8 mouse cellular contexts compared by ENCODE assay signal in genomic region chr5:136961983-136962461, GRCm38 (mm10). TPM values are rescaled to one million over a fixed set of nuclear protein-coding genes. Genes with fewer than 3 reads are reported as not detected.
DNase-seq lines count a peak whose midpoint lies in the region; ATAC-seq lines count a peak whose summit lies in the region.

No protein-coding gene starts in this region.

- 2% methylated on average over 20 of the region's 20 CpGs for WGBS in hindbrain, embryonic 13.5 days

- no peaks in the 10 kb centered on the region for H3K27me3 ChIP-seq in hindbrain, embryonic 13.5 days

- peaks cover 30% of the 10 kb centered on the region for H3K4me1 ChIP-seq in hindbrain, embryonic 13.5 days (replicated peaks)

- no peaks in the 10 kb centered on the region for H3K9me3 ChIP-seq in hindbrain, embryonic 13.5 days

- peak; percentile 93 for ATAC-seq in hindbrain, embryonic 13.5 days (ENCODE audit: low FRiP score)

- peak overlapping the region; percentile 93 for H3K27ac ChIP-seq in hindbrain, embryonic 13.5 days

- peak overlapping the region; percentile 82 for H3K4me2 ChIP-seq in hindbrain, embryonic 13.5 days

- peak; percentile 93 for DNase-seq in NIH3T3 (ENCODE audit: low read depth)
- DNase-seq in cerebellum, postnatal 10 days = peak; percentile 94 to 95
- DNase-seq in frontal cortex, postnatal 14 days (ENCODE audit: low spot score in 2 of 2) = peak; percentile 84
- DNase-seq in layer of hippocampus, postnatal 25 days (ENCODE audit: extremely low spot score in 1 of 2, low spot score in 1 of 2) = peak; percentile 72 to 92
- DNase-seq in lung, postnatal 25 days (ENCODE audit: low spot score) = peak; percentile 93
- peak; percentile 91 for DNase-seq in retina, embryonic 14.5 days (ENCODE audit: low spot score)
- DNase-seq in thymus, postnatal 4 days = peak; percentile 91

- peak overlapping the region; percentile 86 for H3K9ac ChIP-seq in hindbrain, embryonic 13.5 days

- H3K36me3 ChIP-seq in hindbrain, embryonic 13.5 days = peaks cover 50% of the 10 kb centered on the region

- peak overlapping the region; percentile 68 for H3K4me3 ChIP-seq in hindbrain, embryonic 13.5 days

RNA-seq across cellular contexts. Expression of gene Cldn15, which starts 4.4 kb away (rescaled TPM):
- polyA plus RNA-seq in hindbrain, embryonic 13.5 days (2015; fragmentation: Nextera tagmentation; extraction: Ambion mirVana) = 0.21 and 0.35 TPM in 2 replicates
- total RNA-seq in layer of hippocampus, postnatal 25 days (2021) = under 1 TPM; 0.15 to 0.26 TPM

RNA-seq across cellular contexts. Expression of gene Fis1, which starts 8.9 kb away (rescaled TPM):
- polyA plus RNA-seq in hindbrain, embryonic 13.5 days (2015; fragmentation: Nextera tagmentation; extraction: Ambion mirVana) = 398 and 404 TPM in 2 replicates
- total RNA-seq in layer of hippocampus, postnatal 25 days (2021) = 100 to 1,000 TPM; 226 to 262 TPM

RNA-seq across cellular contexts. Expression of gene Plod3, which starts 24.8 kb away (rescaled TPM):
- 34.0 and 38.1 TPM in 2 replicates for polyA plus RNA-seq in hindbrain, embryonic 13.5 days (2015; fragmentation: Nextera tagmentation; extraction: Ambion mirVana)
- 10 to 100 TPM; 35.0 to 39.8 TPM for total RNA-seq in layer of hippocampus, postnatal 25 days (2021)

RNA-seq across cellular contexts. Expression of gene Znhit1, which starts 25.8 kb away (rescaled TPM):
- 107 and 109 TPM in 2 replicates for polyA plus RNA-seq in hindbrain, embryonic 13.5 days (2015; fragmentation: Nextera tagmentation; extraction: Ambion mirVana)
- total RNA-seq in layer of hippocampus, postnatal 25 days (2021) = 10 to 100 TPM; 75.4 to 90.7 TPM

RNA-seq across cellular contexts. Expression of gene Ift22, which starts 54.1 kb away (rescaled TPM):
- 118 and 125 TPM in 2 replicates for polyA plus RNA-seq in hindbrain, embryonic 13.5 days (2015; fragmentation: Nextera tagmentation; extraction: Ambion mirVana)
- total RNA-seq in layer of hippocampus, postnatal 25 days (2021) = 10 to 100 TPM; 82.1 to 84.3 TPM

Comparison
In these comparisons a context has a peak if more than half of its experiments do, and no peak if none do; other contexts are left out.
1. Peak in every context shown above with its lines: DNase-seq, ATAC-seq, H3K4me3 ChIP-seq and H3K27ac ChIP-seq.